Comparison of ENCODE assay signal across 10 mouse cellular contexts in genomic region chr7:142893721-142894639, GRCm38 (mm10). TPM values are rescaled to one million over a fixed set of nuclear protein-coding genes. Genes with fewer than 3 reads are reported as not detected.
DNase-seq lines count a peak whose midpoint lies in the region; ATAC-seq and TF ChIP-seq lines count a peak whose summit lies in the region.
"Had no signal": no experiment of that assay in that cellular context is flagged by ENCODE, and none has a peak within 500 bp of the region (broad histone marks: within the 10 kb centered on the region; RNA-seq: fewer than 3 reads in every experiment).

No protein-coding gene starts in this region.

- H3K27me3 ChIP-seq in heart, embryonic 10.5 days (ENCODE audit: insufficient read depth, poor library complexity, severe bottlenecking) = peaks cover 84% of the 10 kb centered on the region
- no peaks in the 10 kb centered on the region for H3K27me3 ChIP-seq in kidney, postnatal 0 days (ENCODE audit: insufficient read depth, low read length)
- no peaks in the 10 kb centered on the region for H3K27me3 ChIP-seq in kidney, adult 2 months (replicated peaks; ENCODE audit: control insufficient read depth, insufficient read depth, low read length)
- H3K27me3 ChIP-seq in embryonic facial prominence, embryonic 14.5 days (replicated peaks; ENCODE audit: control insufficient read depth, insufficient read depth, low read length) = no peaks in the 10 kb centered on the region
- no peaks in the 10 kb centered on the region for H3K27me3 ChIP-seq in intestine, embryonic 16.5 days (replicated peaks; ENCODE audit: control insufficient read depth, insufficient read depth, low read length)

- no peaks in the 10 kb centered on the region for H3K36me3 ChIP-seq in heart, embryonic 10.5 days
- no peaks in the 10 kb centered on the region for H3K36me3 ChIP-seq in kidney, postnatal 0 days (ENCODE audit: insufficient read depth, low read length)
- no peaks in the 10 kb centered on the region for H3K36me3 ChIP-seq in kidney, adult 2 months (ENCODE audit: control insufficient read depth, insufficient read depth, low read length)
- no peaks in the 10 kb centered on the region for H3K36me3 ChIP-seq in embryonic facial prominence, embryonic 14.5 days (ENCODE audit: control insufficient read depth, insufficient read depth, low read length)
- H3K36me3 ChIP-seq in intestine, embryonic 16.5 days (ENCODE audit: control insufficient read depth, insufficient read depth, low read length) = no peaks in the 10 kb centered on the region
- H3K36me3 ChIP-seq: lung, embryonic 15.5 days had no signal

- H3K9ac ChIP-seq in kidney, postnatal 0 days (ENCODE audit: low read depth, low read length) = no peak overlapping the region
- no peak overlapping the region for H3K9ac ChIP-seq in embryonic facial prominence, embryonic 14.5 days (ENCODE audit: low read depth, low read length)
- 0 out of 2 replicates have a peak overlapping the region, but pooled peaks have one; percentile 3 for H3K9ac ChIP-seq in intestine, embryonic 16.5 days (ENCODE audit: low read depth, low read length)
- H3K9ac ChIP-seq: lung, embryonic 15.5 days had no signal

- intact Hi-C loops in heart, postnatal 14 days (cut with DNase I) = loop anchor here (1.0 to 2.0 kb wide), 2 partner anchors 25 to 193 kb away; no protein-coding TSS in a partner anchor

- ATAC-seq in kidney, postnatal 0 days (replicated peaks; ENCODE audit: low FRiP score, low read depth) = peak; percentile 19; the same call in 1 of the 2 replicates
- ATAC-seq in embryonic facial prominence, embryonic 14.5 days (ENCODE audit: low read depth) = peak; percentile 33; the same call in 1 of the 2 replicates
- peak; percentile 50 for ATAC-seq in intestine, embryonic 16.5 days

- peaks cover 58% of the 10 kb centered on the region for H3K4me1 ChIP-seq in heart, embryonic 10.5 days
- no peaks in the 10 kb centered on the region for H3K4me1 ChIP-seq in kidney, postnatal 0 days (replicated peaks; ENCODE audit: insufficient read depth, low read length)
- H3K4me1 ChIP-seq in kidney, adult 2 months (ENCODE audit: control insufficient read depth, insufficient read depth, low read length) = no peaks in the 10 kb centered on the region
- H3K4me1 ChIP-seq in embryonic facial prominence, embryonic 14.5 days (ENCODE audit: control insufficient read depth, insufficient read depth, low read length) = no peaks in the 10 kb centered on the region
- H3K4me1 ChIP-seq in intestine, embryonic 16.5 days (ENCODE audit: control insufficient read depth, insufficient read depth, low read length) = peaks cover 3% of the 10 kb centered on the region; the same call in 1 of the 2 replicates
- H3K4me1 ChIP-seq: lung, embryonic 15.5 days had no signal

- no peak for TF ChIP-seq POLR2A in kidney, adult 2 months (IDR thresholded peaks at IDR 0.05; ENCODE audit: low read depth, low read length)

- no peak overlapping the region for H3K4me2 ChIP-seq in kidney, postnatal 0 days (ENCODE audit: low read length)
- no peak overlapping the region for H3K4me2 ChIP-seq in embryonic facial prominence, embryonic 14.5 days (ENCODE audit: low read depth, low read length)
- H3K4me2 ChIP-seq in intestine, embryonic 16.5 days (ENCODE audit: low read depth, low read length) = no peak overlapping the region
- H3K4me2 ChIP-seq: lung, embryonic 15.5 days had no signal

- H3K9me3 ChIP-seq in heart, embryonic 10.5 days = no peaks in the 10 kb centered on the region
- H3K9me3 ChIP-seq in kidney, postnatal 0 days (replicated peaks; ENCODE audit: low read length) = no peaks in the 10 kb centered on the region
- H3K9me3 ChIP-seq in embryonic facial prominence, embryonic 14.5 days (ENCODE audit: control insufficient read depth, low read length) = no peaks in the 10 kb centered on the region
- no peaks in the 10 kb centered on the region for H3K9me3 ChIP-seq in intestine, embryonic 16.5 days (ENCODE audit: control insufficient read depth, low read length)
- H3K9me3 ChIP-seq: lung, embryonic 15.5 days had no signal

- 53% methylated on average over 12 of the region's 12 CpGs for WGBS in heart, embryonic 10.5 days
- 68% methylated on average over 12 of the region's 12 CpGs for WGBS in kidney, postnatal 0 days
- 68% methylated on average over 12 of the region's 12 CpGs for WGBS in kidney, adult 2 months
- 65% methylated on average over 11 of the region's 12 CpGs for WGBS in embryonic facial prominence, embryonic 14.5 days
- 54% methylated on average over 12 of the region's 12 CpGs for WGBS in intestine, embryonic 16.5 days

- no peak overlapping the region for H3K4me3 ChIP-seq in heart, embryonic 10.5 days
- no peak overlapping the region for H3K4me3 ChIP-seq in kidney, postnatal 0 days (replicated peaks; ENCODE audit: low read depth, low read length)
- no peak overlapping the region for H3K4me3 ChIP-seq in kidney, adult 2 months (ENCODE audit: insufficient read depth, low read depth, low read length)
- H3K4me3 ChIP-seq in embryonic facial prominence, embryonic 14.5 days (ENCODE audit: low read depth, low read length) = no peak overlapping the region
- no peak overlapping the region for H3K4me3 ChIP-seq in intestine, embryonic 16.5 days (ENCODE audit: low read length)
- H3K4me3 ChIP-seq: lung, embryonic 15.5 days had no signal

- peak; percentile 91 for DNase-seq in heart, embryonic 10.5 days (ENCODE audit: low spot score)
- no peak for DNase-seq in heart, postnatal 14 days
- DNase-seq in kidney, postnatal 0 days (ENCODE audit: low spot score) = no peak
- no peak for DNase-seq in kidney, adult 2 months
- no peak for DNase-seq in embryonic facial prominence, embryonic 14.5 days (ENCODE audit: low spot score)
- no peak for DNase-seq in natural killer cell, adult 2 months (ENCODE audit: low spot score in 2 of 2)
- DNase-seq in gastrocnemius, postnatal 10 days = no peak

- 0 out of 2 replicates have a peak overlapping the region, but pooled peaks have one; percentile 3 for H3K27ac ChIP-seq in heart, embryonic 10.5 days
- no peak overlapping the region for H3K27ac ChIP-seq in kidney, postnatal 0 days
- no peak overlapping the region for H3K27ac ChIP-seq in kidney, adult 2 months (ENCODE audit: insufficient read depth, low read depth, low read length)
- no peak overlapping the region for H3K27ac ChIP-seq in embryonic facial prominence, embryonic 14.5 days (replicated peaks; ENCODE audit: low read depth, low read length)
- H3K27ac ChIP-seq in intestine, embryonic 16.5 days (ENCODE audit: low read length) = no peak overlapping the region
- H3K27ac ChIP-seq: lung, embryonic 15.5 days had no signal

- no peak for TF ChIP-seq CTCF in kidney, postnatal 0 days (IDR thresholded peaks at IDR 0.05; ENCODE audit: low read depth)
- TF ChIP-seq CTCF in kidney, adult 2 months (conservative IDR thresholded peaks at IDR 0.05; ENCODE audit: insufficient read depth, insufficient read length, low read depth, low read length) = no peak

RNA-seq across cellular contexts. Expression of gene Th, which starts 36.9 kb away (rescaled TPM):
- polyA plus RNA-seq in heart, embryonic 10.5 days (2016; fragmentation: Nextera tagmentation; extraction: Ambion mirVana) = 2.2 and 2.4 TPM in 2 replicates
- total RNA-seq in heart, postnatal 14 days (2021) = not detected
- polyA plus RNA-seq in kidney, postnatal 0 days (2015; fragmentation: Nextera tagmentation; extraction: Ambion mirVana) = 0.20 and 0.57 TPM in 2 replicates
- polyA plus RNA-seq in kidney, adult 2 months (2012; rRNA removed) = 2.2 and 5.9 TPM in 2 replicates
- 7.3 and 8.5 TPM in 2 replicates for polyA plus RNA-seq in embryonic facial prominence, embryonic 14.5 days (2014; fragmentation: Nextera tagmentation; extraction: Ambion mirVana)
- 2.1 and 3.3 TPM in 2 replicates for polyA plus RNA-seq in intestine, embryonic 16.5 days (2015; fragmentation: Nextera tagmentation; extraction: Ambion mirVana)
- total RNA-seq in gastrocnemius, postnatal 10 days (2021) = under 1 TPM; 0.27 to 0.28 TPM
- polyA plus RNA-seq: CD4-positive, CD25-positive, alpha-beta regulatory T cell, adult 4 months had no signal
